Mouse (Mus musculus) lung, postnatal 14 days (tissue): ENCODE results near the gene Vps11.
"Not testable (repeated sequence)": the region's sequence is repeated elsewhere in the genome, so short reads cannot be mapped to it uniquely, and the experiment has no call there.

ENCODE experiments used
- DNase-seq: peaks from one replicate; pipeline ENCODE4 v3.0.0; 2021

The Vps11 gene

DNA sequence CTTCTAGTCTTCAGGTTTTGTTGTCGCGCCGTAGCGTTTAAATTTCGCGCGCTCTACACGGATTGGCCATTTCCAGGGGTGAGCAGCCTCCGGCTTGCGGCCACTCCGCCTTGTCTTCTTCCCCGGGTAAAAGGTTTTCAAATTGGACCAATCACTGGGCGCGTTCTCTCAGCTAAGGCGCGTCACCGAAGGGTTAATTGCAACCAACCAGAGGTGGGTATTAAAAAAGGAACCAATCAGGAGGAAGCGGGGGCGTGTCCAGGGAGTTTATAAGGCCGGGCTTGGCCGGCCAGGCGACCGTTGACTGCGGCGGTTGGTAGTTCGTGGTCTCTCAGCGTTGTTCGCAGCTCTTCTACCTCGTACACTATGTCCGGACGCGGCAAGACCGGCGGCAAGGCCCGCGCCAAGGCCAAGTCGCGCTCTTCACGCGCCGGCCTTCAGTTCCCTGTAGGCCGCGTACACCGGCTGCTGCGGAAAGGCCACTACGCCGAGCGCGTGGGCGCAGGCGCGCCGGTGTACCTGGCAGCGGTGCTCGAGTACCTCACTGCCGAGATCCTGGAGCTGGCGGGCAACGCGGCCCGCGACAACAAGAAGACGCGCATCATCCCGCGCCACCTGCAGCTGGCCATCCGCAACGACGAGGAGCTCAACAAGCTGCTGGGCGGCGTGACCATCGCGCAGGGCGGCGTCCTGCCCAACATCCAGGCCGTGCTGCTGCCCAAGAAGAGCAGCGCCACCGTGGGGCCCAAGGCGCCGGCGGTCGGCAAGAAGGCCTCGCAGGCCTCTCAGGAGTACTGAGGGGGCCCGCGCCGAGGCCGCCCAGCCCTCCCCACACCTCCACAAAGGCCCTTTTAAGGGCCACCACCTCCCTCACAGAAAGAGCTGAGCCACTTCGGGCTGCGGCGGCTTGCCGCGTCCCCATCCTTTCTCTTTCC, 26.8 kb downstream of the Vps11 start, which contains the start of gene H2afx:
H2afx (plus strand) TSS at position 299 of the 935 bp plus-strand sequence.
- DNase-seq = peak; percentile 99

DNA sequence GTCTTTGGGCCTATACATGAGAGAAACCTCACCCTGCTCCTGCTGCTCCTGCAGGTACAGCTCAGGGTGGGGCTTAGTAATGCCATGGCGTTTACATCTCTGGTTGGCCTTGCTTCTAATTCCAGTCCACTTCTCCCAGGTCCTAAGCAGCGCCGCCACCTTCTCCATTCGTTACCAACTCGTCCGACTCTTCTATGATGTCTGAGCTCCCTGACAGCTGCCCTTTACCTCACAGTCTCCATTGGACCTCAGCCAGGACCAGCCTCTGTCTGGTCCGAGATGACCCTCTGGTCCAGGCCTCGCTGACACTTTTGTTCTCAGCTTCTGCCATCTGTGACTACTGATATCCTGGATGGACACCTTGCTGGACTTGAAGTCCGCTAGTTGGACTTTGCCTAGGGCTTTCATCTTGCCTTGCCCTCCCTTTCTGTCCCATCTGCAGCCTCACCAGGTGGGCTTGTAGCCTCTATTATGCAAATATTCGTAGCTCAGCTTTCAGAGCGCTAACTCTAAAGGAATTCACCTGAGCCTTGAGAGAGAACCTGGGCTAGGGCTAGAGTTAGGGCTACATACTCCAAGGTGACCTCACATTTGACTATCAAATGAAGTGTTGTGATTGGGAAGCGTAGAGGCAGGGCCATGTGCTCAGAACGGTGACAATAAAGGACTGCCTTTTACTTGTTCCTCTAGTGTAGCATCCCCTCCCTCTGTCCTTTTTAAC, 28.4 kb downstream of the Vps11 start:
- no peak for DNase-seq

DNA sequence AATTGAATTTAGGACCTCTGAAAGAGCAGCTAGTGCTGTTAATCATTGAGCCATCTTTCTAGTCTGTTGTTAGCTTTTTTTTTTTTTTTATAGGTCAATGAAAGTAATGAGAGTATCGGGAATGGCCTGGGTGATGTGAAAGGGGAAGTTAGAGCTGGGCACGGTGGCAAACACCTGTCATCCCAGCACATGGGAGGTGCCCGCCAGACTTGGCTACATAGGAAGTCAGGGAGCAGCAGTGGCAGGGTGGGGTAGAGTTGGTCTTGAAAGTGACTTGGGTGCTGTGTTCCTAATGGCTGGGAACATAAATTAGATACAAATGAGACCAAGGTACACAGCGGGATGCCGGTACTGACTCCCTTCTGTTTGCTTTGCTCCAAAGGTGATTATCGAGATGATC, 30.7 kb downstream of the Vps11 start:
- no peak for DNase-seq

DNA sequence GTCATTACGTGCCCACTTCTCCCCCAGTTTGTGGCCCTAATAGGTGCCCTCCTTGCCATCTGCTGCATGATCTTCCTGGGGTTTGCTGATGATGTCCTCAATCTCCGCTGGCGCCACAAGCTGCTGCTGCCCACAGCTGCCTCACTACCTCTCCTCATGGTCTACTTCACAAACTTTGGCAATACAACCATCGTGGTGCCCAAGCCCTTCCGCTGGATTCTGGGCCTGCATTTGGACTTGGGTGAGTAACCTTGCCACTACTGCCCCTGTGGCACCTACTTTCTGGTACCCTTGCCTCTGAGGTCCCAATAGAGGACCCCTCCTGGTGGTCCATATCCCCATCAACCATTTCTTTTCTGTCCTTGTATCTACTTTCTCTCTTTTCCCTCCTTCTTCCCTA, 33.5 kb downstream of the Vps11 start:
- DNase-seq = no peak

DNA sequence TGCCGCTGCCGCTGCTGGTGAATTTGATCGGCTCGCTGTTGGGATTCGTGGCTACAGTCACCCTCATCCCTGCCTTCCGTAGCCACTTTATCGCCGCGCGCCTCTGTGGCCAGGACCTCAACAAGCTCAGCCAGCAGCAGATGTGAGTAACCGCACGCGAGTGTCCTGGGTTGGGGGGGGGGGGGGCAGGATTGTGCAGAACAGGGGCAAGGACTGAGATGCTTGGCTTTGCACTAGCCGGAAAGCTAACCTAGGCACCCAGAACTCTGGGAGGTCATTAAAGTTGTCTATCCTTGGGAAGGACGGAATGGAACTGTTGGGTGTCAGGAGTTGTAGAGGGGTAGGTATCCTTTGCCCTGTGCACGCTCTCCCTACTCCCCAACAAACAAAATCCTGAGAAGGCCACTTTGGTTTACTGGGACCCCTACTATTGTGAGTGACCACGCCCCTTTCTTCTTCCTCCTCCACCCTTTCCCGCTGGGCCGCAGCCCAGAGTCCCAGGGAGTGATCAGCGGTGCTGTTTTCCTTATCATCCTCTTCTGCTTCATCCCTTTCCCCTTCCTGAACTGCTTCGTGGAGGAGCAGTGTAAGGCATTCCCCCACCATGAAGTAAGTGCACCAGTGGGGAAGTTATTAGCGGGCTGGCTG, 34.3 kb downstream of the Vps11 start:
- peak; percentile 51 for DNase-seq

- peak; percentile 84 for DNase-seq
Observed at GRCm38 (mm10) chr9:44326371-44327063, 35.0 kb downstream of the Vps11 start.

DNA sequence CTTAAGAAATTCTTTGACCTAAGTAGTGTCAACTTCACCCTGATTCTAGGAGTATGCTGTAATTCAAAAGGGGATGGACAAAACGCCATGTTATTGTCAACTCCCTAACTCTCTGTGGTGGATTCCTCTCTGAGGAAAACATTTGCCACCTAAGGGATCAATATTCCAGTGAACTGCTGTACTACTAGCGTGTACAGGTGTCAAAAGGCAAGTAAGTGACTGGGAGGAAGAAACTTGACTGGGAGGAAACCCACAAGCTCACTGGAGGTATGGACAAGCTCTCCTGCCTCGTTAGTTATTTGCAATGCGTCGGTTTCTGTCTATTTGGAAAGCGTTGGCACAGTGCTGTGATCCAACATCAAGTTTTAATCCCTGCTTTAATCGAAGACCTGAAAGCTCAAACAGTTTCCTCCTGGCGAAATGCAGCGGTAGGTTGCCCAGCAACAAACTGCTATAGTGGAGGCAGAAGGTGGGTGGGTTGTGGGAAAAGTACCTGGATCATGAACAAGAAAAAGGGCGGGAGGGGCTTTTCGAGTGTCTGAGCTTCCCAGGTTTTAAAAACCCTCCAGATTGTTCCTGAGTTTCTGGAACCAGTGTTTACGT, 35.6 kb downstream of the Vps11 start, which contains the start of gene Dpagt1:
Dpagt1 (plus strand) TSS at position 252 of the 603 bp plus-strand sequence.
- peak; percentile 27 for DNase-seq

DNA sequence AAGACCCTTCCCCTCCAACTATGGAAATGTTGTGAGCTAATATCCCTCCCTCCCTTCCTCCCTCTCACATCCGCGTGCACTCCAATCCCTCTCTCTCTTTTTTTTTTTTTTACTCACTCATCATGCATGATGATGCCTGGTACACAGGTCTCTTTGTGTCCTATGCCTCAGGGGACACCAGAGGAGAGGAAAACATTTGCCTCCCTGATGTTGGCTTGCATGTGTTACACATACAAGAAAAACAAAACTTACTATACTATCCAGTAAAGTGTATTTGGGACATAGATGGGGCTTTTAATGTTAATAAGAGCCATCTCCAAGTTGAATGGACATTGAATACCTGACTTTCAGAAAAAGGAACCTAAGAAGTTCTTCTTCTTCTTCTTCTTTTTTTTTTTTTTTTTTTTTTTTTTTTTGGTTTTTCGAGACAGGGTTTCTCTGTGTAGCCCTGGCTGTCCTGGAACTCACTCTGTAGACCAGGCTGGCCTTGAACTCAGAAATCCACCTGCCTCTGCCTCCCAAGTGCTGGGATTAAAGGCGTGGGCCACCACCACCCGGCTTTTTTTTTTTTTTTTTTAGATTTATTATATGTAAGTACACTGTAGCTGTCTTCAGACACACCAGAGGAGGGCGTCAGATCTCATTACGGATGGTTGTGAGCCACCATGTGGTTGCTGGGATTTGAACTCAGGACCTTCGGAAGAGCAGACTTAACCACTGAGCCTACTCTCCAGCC, 36.3 kb downstream of the Vps11 start:
- not testable (repeated sequence) for DNase-seq

- no peak for DNase-seq
Observed at GRCm38 (mm10) chr9:44324147-44324546, 37.3 kb downstream of the Vps11 start.

- not testable (repeated sequence) for DNase-seq
Observed at GRCm38 (mm10) chr9:44323656-44324055, 37.8 kb downstream of the Vps11 start.

GRCm38 (mm10) chr9:44320799-44321133, 40.7 kb downstream of the Vps11 start:
- DNase-seq = no peak

GRCm38 (mm10) chr9:44319887-44320798, 41.3 kb downstream of the Vps11 start, which contains the start of gene C2cd2l:
C2cd2l (minus strand) TSS chr9:44320285.
- peak; percentile 92 for DNase-seq

- DNase-seq = peak; percentile 23
Observed at GRCm38 (mm10) chr9:44319105-44319886, 42.2 kb downstream of the Vps11 start.

- no peak for DNase-seq
Observed at GRCm38 (mm10) chr9:44318826-44319095, 42.7 kb downstream of the Vps11 start.

DNA sequence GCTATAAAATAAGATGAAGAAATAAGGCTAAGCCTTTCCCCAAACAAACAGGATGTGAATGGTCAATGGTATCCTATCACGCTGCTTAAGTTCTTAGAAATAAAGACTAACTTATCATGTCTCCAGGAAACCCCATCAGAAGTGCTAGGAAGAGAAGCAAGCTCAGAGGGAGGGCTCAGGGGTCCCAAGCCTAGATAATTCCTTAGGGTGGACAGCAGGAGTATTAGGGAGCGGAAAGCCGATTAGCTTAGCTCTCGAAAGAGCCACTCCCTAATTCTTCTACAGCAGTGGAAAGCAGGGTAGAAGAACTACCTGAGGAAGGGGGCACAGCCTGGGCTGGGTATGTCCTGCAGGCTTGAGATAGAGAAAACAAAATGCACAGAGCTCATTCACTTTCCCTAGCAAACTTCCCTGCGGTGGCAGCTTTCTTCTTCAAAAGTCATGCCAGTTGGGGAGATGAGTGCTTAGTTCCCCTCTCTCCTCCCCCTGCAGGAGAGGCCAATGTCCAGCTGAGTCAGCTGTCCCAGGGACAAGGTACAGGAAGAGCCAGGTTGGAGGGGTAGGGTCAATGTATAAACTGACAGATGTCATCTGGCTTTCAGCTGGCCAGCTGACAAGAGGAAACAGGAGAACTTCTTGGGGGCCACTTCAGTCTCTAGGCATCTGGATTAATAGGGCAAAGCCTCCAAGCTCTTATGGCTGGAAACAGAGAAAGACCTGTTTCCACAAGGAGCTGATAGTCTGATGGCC, 43.2 kb downstream of the Vps11 start:
- DNase-seq = no peak

DNA sequence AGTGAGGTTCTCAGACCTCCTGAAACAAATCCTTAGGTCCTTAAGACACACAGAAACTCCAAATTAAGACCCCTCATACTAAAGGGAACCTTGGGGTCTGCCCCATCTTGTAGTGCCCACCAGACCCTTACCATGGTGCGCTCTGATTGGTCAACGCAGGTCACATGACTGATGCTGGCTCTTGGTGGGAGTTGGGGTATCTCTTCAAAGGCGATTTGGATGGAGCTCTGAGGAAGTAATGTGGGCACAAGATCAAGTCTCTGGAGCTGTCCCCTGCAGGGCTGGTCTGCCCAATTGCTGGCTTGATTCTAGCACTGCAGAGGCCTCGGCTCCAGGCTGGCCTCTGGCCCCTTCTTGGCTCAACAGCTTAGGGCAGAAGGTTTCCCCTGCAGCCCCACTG, 44.0 kb downstream of the Vps11 start:
- no peak for DNase-seq

- DNase-seq = no peak
Observed at GRCm38 (mm10) chr9:44314910-44315309, 46.6 kb downstream of the Vps11 start.

DNA sequence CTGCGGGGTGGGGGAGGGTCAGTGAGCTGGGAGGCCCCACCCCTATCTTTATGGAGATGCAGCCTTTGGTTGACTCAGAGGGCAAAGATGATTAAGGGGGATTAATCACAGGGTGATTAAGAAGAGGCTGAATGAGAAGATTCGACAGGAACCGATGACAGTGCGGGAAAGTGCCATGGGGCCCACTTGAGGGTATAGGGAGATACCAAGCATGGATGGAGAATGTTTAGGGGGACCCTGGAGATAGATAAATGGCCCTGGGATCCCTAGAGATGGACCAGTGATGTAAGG, 47.3 kb downstream of the Vps11 start:
- no peak for DNase-seq
